Mouse (Mus musculus) heart, adult 2 months (tissue): Measurements from ENCODE around the gene Ube2o.

Experiments used
- CTCF ChIP-seq: fragments of 200-600 bp; IDR thresholded peaks from 2 replicates; pipeline ENCODE4 v1.8.1; 2022; ENCODE audit warnings: antibody characterized with exemption, mild to moderate bottlenecking, moderate library complexity
- POLR2A ChIP-seq: fragments of 200-500 bp; IDR thresholded peaks from 2 replicates; pipeline ENCODE4 v1.6.1; 2011; ENCODE audit warnings: mild to moderate bottlenecking, low read depth, low read length, control low read depth; ENCODE audit not compliant: insufficient read depth

GRCm38 (mm10) chr11:116490232-116491107 lies 90.8 kb downstream of the Ube2o start:
- TF ChIP-seq POLR2A (peak; percentile 75), CTCF (no peak)
